Mouse (Mus musculus) midbrain, embryonic 13.5 days (tissue): ENCODE measurements around the gene Ccdc12. TPM values are rescaled to one million over a fixed set of nuclear protein-coding genes. Genes with fewer than 3 reads are reported as not detected.

Source experiments
- ATAC-seq: fragments of 200-750 bp; cut with Nextera tagmentation; 2 replicates; pipeline ENCODE4 v1.8.0; 2017; ENCODE audit warnings: mild to moderate bottlenecking, moderate TSS enrichment, moderate library complexity
- H3K27ac ChIP-seq: fragments of 300-500 bp; sonication (generic); 2 replicates; pipeline ENCODE4 v1.5.1; 2015; ENCODE audit warnings: inconsistent platforms, mild to moderate bottlenecking, moderate library complexity
- H3K27me3 ChIP-seq: fragments of 300-500 bp; sonication (generic); 2 replicates; pipeline ENCODE4 v1.6.1; 2015; ENCODE audit warnings: mild to moderate bottlenecking, inconsistent platforms
- H3K36me3 ChIP-seq: fragments of 300-500 bp; sonication (generic); 2 replicates; pipeline ENCODE4 v1.6.1; 2015; ENCODE audit warnings: mild to moderate bottlenecking, inconsistent platforms
- H3K4me1 ChIP-seq: fragments of 300-500 bp; sonication (generic); replicated peaks from 2 replicates; pipeline ENCODE4 v1.6.1; 2015; ENCODE audit warnings: inconsistent platforms
- H3K4me2 ChIP-seq: fragments of 300-500 bp; sonication (generic); replicated peaks from 2 replicates; pipeline ENCODE4 v1.6.1; 2015; ENCODE audit warnings: moderate library complexity, mild to moderate bottlenecking, inconsistent platforms
- H3K4me3 ChIP-seq: fragments of 300-500 bp; sonication (generic); replicated peaks from 2 replicates; pipeline ENCODE4 v1.5.1; 2015; ENCODE audit warnings: mild to moderate bottlenecking, inconsistent platforms
- H3K9ac ChIP-seq: fragments of 300-500 bp; sonication (generic); replicated peaks from 2 replicates; pipeline ENCODE4 v1.6.1; 2015; ENCODE audit warnings: mild to moderate bottlenecking, inconsistent platforms
- H3K9me3 ChIP-seq: fragments of 300-500 bp; sonication (generic); 2 replicates; pipeline ENCODE4 v1.6.1; 2016; ENCODE audit warnings: mild to moderate bottlenecking, inconsistent platforms
- WGBS: fragments of 180-500 bp; shearing (Covaris S2); methylation state at CpG from one replicate; pipeline ENCODE4 v1.1.7; 2015; 5-methylcytosine and 5-hydroxymethylcytosine counted together
- polyA plus RNA-seq: library from polyadenylated mRNA; unstranded; fragments of >200 nt; fragmentation: Nextera tagmentation; extraction: Ambion mirVana; gene quantifications from 2 replicates; pipeline ENCODE4 v1.2.1, GENCODE M21; 2015

The Ccdc12 gene
- polyA plus RNA-seq, 1 experiment from 2014 or later, result 136 TPM

DNA sequence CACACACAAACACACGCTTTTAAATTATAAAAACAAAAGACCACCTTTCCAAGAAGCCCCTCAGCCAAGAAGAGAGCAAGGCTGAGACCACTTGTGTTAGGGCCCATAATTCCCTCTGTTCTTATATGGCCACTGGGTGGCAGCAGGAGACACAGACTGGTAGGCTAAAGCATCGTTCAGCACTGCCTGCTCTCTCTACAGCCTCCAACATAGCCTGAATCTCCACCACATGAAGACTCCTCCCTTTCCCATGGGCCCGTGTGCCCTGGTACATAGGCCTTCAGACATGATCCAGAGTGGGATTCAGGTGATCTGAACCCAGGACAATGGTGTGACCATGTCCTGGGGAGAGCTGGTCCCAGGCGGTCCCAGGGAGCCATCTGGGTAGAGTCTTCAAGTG, 60.5 kb downstream of the Ccdc12 start:
- Histone ChIP-seq H3K4me3 (no peak overlapping the region), H3K27me3 (no peaks in the 10 kb centered on the region), H3K27ac (no peak overlapping the region), H3K4me1 (no peaks in the 10 kb centered on the region), H3K9ac (no peak overlapping the region), H3K36me3 (peaks cover 20% of the 10 kb centered on the region), H3K9me3 (no peaks in the 10 kb centered on the region), H3K4me2 (no peak overlapping the region)
- ATAC-seq, result peak; percentile 85
- 30% methylated on average over 4 of the region's 4 CpGs for WGBS

DNA sequence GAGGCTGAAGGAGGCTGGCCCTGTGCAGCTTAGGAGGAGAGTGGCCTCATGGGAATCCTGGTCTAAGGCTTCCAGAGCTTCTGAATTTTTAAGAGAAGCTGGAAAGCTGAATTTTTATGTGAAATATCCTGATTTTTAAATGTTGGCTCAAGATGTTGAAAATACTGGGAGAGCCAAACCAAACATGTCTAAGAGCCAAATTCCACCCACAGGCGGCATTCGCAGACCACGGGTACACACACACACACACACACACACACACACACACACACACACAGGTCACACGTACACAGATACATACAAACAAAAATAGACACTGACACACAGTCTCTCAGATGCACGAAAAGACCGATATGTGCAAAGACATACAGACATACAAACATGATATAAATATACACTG, 61.8 kb downstream of the Ccdc12 start:
- 87% methylated on average over 6 of the region's 6 CpGs for WGBS
- Histone ChIP-seq H3K4me1 (no peaks in the 10 kb centered on the region), H3K9me3 (no peaks in the 10 kb centered on the region), H3K4me3 (no peak overlapping the region), H3K27me3 (no peaks in the 10 kb centered on the region), H3K4me2 (no peak overlapping the region), H3K27ac (no peak overlapping the region), H3K36me3 (peaks cover 7% of the 10 kb centered on the region), H3K9ac (no peak overlapping the region)
- ATAC-seq, result no peak

- Histone ChIP-seq H3K4me2 (no peak overlapping the region), H3K9me3 (no peaks in the 10 kb centered on the region), H3K36me3 (peaks cover 8% of the 10 kb centered on the region), H3K4me1 (no peaks in the 10 kb centered on the region), H3K4me3 (no peak overlapping the region), H3K9ac (no peak overlapping the region), H3K27ac (no peak overlapping the region), H3K27me3 (no peaks in the 10 kb centered on the region)
- ATAC-seq, result no peak
- WGBS, result 84% methylated on average over 3 of the region's 3 CpGs
These were observed 62.5 kb downstream of the Ccdc12 start for GRCm38 (mm10) chr9:110718810-110719209.

GRCm38 (mm10) chr9:110719977-110720376, 63.7 kb downstream of the Ccdc12 start:
- H3K36me3 ChIP-seq, result peaks cover 8% of the 10 kb centered on the region
- no peak overlapping the region for H3K4me2 ChIP-seq
- H3K9me3 ChIP-seq, result no peaks in the 10 kb centered on the region
- no peak overlapping the region for H3K9ac ChIP-seq
- ATAC-seq, result no peak
- no peak overlapping the region for H3K27ac ChIP-seq
- no peak overlapping the region for H3K4me3 ChIP-seq
- H3K27me3 ChIP-seq, result no peaks in the 10 kb centered on the region
- H3K4me1 ChIP-seq, result no peaks in the 10 kb centered on the region
- WGBS, result 76% methylated on average over 5 of the region's 5 CpGs

GRCm38 (mm10) chr9:110722060-110722459, 65.8 kb downstream of the Ccdc12 start:
- H3K4me1 ChIP-seq, result peaks cover 20% of the 10 kb centered on the region
- no peaks in the 10 kb centered on the region for H3K9me3 ChIP-seq
- 87% methylated on average over 10 of the region's 10 CpGs for WGBS
- H3K36me3 ChIP-seq, result peaks cover 6% of the 10 kb centered on the region
- H3K4me3 ChIP-seq, result no peak overlapping the region
- H3K27ac ChIP-seq, result no peak overlapping the region
- ATAC-seq, result no peak
- H3K9ac ChIP-seq, result no peak overlapping the region
- peaks cover 11% of the 10 kb centered on the region for H3K27me3 ChIP-seq
- H3K4me2 ChIP-seq, result no peak overlapping the region

GRCm38 (mm10) chr9:110725721-110726135, 69.4 kb downstream of the Ccdc12 start:
- Histone ChIP-seq H3K27me3 (peaks cover 28% of the 10 kb centered on the region), H3K36me3 (peaks cover 6% of the 10 kb centered on the region), H3K4me1 (peaks cover 26% of the 10 kb centered on the region), H3K9ac (no peak overlapping the region), H3K9me3 (no peaks in the 10 kb centered on the region), H3K4me3 (no peak overlapping the region), H3K4me2 (no peak overlapping the region), H3K27ac (no peak overlapping the region)
- 17% methylated on average over 9 of the region's 9 CpGs for WGBS
- ATAC-seq, result peak; percentile 61; the same call in 1 of the 2 replicates

DNA sequence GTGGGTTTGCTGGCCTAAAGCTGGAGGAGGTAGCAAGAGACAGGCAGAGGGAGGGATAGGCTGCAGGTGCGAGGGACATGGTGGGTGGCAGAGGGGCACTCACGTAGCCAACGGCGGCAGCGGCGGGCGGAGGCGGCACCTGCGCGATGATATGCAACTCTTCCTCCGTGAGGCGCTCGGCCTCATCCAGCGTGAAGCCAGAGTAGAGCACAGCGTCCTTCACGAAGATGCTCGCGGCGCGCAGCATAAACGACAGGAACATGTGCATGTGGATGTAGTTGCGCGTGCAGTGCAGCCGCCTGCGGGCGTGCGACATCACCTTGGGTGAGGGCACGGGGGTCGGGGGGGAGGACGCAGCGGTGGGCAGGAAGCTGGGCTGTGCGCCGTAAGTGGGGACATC, 70.6 kb downstream of the Ccdc12 start:
- no peak overlapping the region for H3K27ac ChIP-seq
- 0 out of 2 replicates have a peak, but pooled peaks have one; percentile 13 for ATAC-seq
- peak overlapping the region; percentile 54 for H3K4me2 ChIP-seq
- peaks cover 6% of the 10 kb centered on the region for H3K36me3 ChIP-seq
- H3K27me3 ChIP-seq, result peaks cover 34% of the 10 kb centered on the region
- no peaks in the 10 kb centered on the region for H3K9me3 ChIP-seq
- H3K4me3 ChIP-seq, result peak overlapping the region; percentile 28
- 8% methylated on average over 33 of the region's 33 CpGs for WGBS
- H3K9ac ChIP-seq, result peak overlapping the region; percentile 33; the same call in 1 of the 2 replicates
- H3K4me1 ChIP-seq, result peaks cover 26% of the 10 kb centered on the region

GRCm38 (mm10) chr9:110729841-110730240, 73.5 kb downstream of the Ccdc12 start:
- 18% methylated on average over 8 of the region's 8 CpGs for WGBS
- Histone ChIP-seq H3K9ac (no peak overlapping the region), H3K4me3 (no peak overlapping the region), H3K27me3 (peaks cover 49% of the 10 kb centered on the region), H3K27ac (no peak overlapping the region), H3K9me3 (no peaks in the 10 kb centered on the region), H3K4me2 (no peak overlapping the region), H3K36me3 (no peaks in the 10 kb centered on the region), H3K4me1 (peaks cover 43% of the 10 kb centered on the region)
- ATAC-seq, result no peak

- H3K9ac ChIP-seq, result no peak overlapping the region
- 0 out of 2 replicates have a peak, but pooled peaks have one; percentile 2 for ATAC-seq
- no peaks in the 10 kb centered on the region for H3K36me3 ChIP-seq
- WGBS, result 56% methylated on average over 4 of the region's 4 CpGs
- H3K4me3 ChIP-seq, result no peak overlapping the region
- H3K4me2 ChIP-seq, result peak overlapping the region; percentile 71; the same call in 1 of the 2 replicates
- H3K4me1 ChIP-seq, result peaks cover 25% of the 10 kb centered on the region
- H3K9me3 ChIP-seq, result no peaks in the 10 kb centered on the region
- no peak overlapping the region for H3K27ac ChIP-seq
- peaks cover 48% of the 10 kb centered on the region for H3K27me3 ChIP-seq
These were observed 75.6 kb downstream of the Ccdc12 start for GRCm38 (mm10) chr9:110731859-110732258.

DNA sequence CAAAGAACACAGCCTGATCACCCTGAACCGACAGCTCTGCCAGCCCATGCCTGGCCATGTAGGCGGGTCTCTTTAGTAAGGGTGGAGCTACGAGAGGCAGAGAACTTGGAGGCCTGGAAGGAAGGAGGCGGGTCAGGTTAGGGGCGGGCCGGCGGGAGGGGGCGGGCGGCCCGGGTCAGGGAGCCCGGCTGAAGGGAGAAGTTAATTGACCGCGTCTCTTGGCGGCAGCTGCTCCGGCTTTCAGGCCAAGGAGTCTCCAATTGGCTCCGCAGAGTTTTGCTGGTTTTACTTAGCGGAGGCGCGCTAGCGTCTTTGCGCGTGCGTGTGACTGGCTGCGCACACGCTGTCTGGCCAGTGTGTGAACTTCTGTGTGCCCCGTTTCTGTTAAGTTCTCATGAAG, 76.3 kb downstream of the Ccdc12 start:
- 0 out of 2 replicates have a peak overlapping the region, but pooled peaks have one; percentile 26 for H3K9ac ChIP-seq
- H3K27ac ChIP-seq, result no peak overlapping the region
- H3K4me1 ChIP-seq, result peaks cover 18% of the 10 kb centered on the region
- under 1% methylated on average over 26 of the region's 26 CpGs for WGBS
- H3K36me3 ChIP-seq, result no peaks in the 10 kb centered on the region
- peak overlapping the region; percentile 38 for H3K4me3 ChIP-seq
- H3K27me3 ChIP-seq, result peaks cover 41% of the 10 kb centered on the region
- H3K9me3 ChIP-seq, result no peaks in the 10 kb centered on the region
- peak; percentile 87 for ATAC-seq
- H3K4me2 ChIP-seq, result peak overlapping the region; percentile 71

- WGBS, result 11% methylated on average over 8 of the region's 8 CpGs
- peaks cover 18% of the 10 kb centered on the region for H3K4me1 ChIP-seq
- ATAC-seq, result no peak
- no peaks in the 10 kb centered on the region for H3K36me3 ChIP-seq
- 0 out of 2 replicates have a peak overlapping the region, but pooled peaks have one; percentile 26 for H3K9ac ChIP-seq
- H3K27me3 ChIP-seq, result peaks cover 36% of the 10 kb centered on the region
- peak overlapping the region; percentile 38 for H3K4me3 ChIP-seq
- H3K4me2 ChIP-seq, result peak overlapping the region; percentile 71
- no peak overlapping the region for H3K27ac ChIP-seq
- no peaks in the 10 kb centered on the region for H3K9me3 ChIP-seq
These were observed 76.8 kb downstream of the Ccdc12 start for GRCm38 (mm10) chr9:110733102-110733501.

GRCm38 (mm10) chr9:110734154-110734553, 77.9 kb downstream of the Ccdc12 start:
- H3K27ac ChIP-seq, result no peak overlapping the region
- H3K27me3 ChIP-seq, result peaks cover 29% of the 10 kb centered on the region
- H3K4me2 ChIP-seq, result no peak overlapping the region
- ATAC-seq, result no peak
- no peaks in the 10 kb centered on the region for H3K9me3 ChIP-seq
- H3K9ac ChIP-seq, result no peak overlapping the region
- peaks cover 18% of the 10 kb centered on the region for H3K4me1 ChIP-seq
- H3K36me3 ChIP-seq, result no peaks in the 10 kb centered on the region
- no peak overlapping the region for H3K4me3 ChIP-seq
- 77% methylated on average over 7 of the region's 7 CpGs for WGBS

DNA sequence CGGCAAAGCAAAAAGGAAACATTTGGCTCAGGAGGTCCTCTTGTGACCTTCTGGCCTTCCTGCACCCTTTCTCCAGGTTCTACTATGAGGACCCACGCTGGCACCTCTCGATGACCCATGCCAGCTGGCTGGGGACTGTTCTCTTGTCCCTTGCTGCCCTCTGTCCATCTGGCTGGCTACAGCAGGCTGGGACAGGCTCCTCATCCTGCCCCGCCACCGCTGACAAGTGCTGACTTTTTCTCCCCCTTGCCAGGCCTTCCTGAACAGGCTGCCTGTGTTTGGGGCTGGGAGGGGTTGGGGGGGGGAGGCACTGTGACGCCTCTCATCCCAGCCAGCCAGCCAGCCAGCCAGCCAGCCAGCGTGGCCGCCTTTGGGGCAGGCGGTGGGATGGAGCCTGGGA, 80.1 kb downstream of the Ccdc12 start:
- no peak for ATAC-seq
- Histone ChIP-seq H3K36me3 (no peaks in the 10 kb centered on the region), H3K27ac (no peak overlapping the region), H3K9me3 (no peaks in the 10 kb centered on the region), H3K27me3 (peaks cover 38% of the 10 kb centered on the region), H3K4me2 (no peak overlapping the region), H3K4me1 (peaks cover 20% of the 10 kb centered on the region), H3K9ac (no peak overlapping the region), H3K4me3 (no peak overlapping the region)
- WGBS, result 53% methylated on average over 9 of the region's 9 CpGs
